In the genomic region with DNA sequence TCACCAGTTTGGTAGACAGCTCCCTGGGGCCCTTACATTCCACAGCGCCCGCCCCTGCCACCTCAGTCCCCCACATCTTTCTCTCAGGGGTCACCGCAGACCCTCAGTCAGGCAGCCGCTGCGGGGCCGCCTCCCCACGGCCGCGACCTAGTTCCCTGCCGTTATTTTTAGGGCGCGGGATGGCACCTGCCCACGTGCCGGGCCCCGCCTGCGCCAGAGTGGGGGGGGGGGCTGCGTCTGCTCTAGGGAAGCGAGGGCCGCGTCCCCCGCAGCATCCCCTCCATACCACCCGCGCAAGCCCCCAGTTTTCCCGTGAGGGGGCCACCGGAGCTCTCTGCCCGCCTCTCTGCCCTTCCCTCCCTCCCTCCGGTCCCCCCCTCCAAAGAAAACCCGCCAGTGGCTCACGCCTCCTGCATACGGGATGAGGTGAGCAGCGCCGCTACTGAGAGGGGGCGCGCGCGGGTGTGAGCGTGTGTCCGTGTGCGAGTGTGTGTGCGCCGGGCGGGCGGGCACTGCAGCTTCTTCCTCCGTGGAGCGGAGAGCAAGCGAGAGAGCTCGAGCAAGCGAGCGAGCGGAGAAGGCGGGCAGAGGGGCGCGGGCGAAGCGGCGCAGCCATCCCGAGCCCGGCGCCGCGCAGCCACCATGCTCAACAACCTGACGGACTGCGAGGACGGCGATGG, we compare ENCODE assay signal across 8 mouse cellular contexts. TPM values are rescaled to one million over a fixed set of nuclear protein-coding genes. Genes with fewer than 3 reads are reported as not detected.
DNase-seq lines count a peak whose midpoint lies in the region; ATAC-seq lines count a peak whose summit lies in the region.

No protein-coding gene starts in this region.

- no peak for ATAC-seq in liver, embryonic 11.5 days (replicated peaks; ENCODE audit: low FRiP score)
- peak; percentile 11; the same call in 1 of the 2 replicates for ATAC-seq in midbrain, embryonic 12.5 days (ENCODE audit: low FRiP score, low read depth)

- H3K36me3 ChIP-seq in liver, embryonic 11.5 days (ENCODE audit: control insufficient read depth, insufficient read depth, low read length) = no peaks in the 10 kb centered on the region
- H3K36me3 ChIP-seq in forebrain, embryonic 10.5 days (replicated peaks) = no peaks in the 10 kb centered on the region
- no peaks in the 10 kb centered on the region for H3K36me3 ChIP-seq in midbrain, embryonic 12.5 days

- H3K4me2 ChIP-seq in liver, embryonic 11.5 days = peak overlapping the region; percentile 52
- peak overlapping the region; percentile 67 for H3K4me2 ChIP-seq in midbrain, embryonic 12.5 days (replicated peaks)

- H3K4me3 ChIP-seq in liver, embryonic 11.5 days (ENCODE audit: low read depth, low read length) = peak overlapping the region; percentile 31; the same call in 1 of the 2 replicates
- peak overlapping the region; percentile 52 for H3K4me3 ChIP-seq in forebrain, embryonic 10.5 days
- H3K4me3 ChIP-seq in midbrain, embryonic 12.5 days = peak overlapping the region; percentile 49

- H3K9ac ChIP-seq in liver, embryonic 11.5 days (ENCODE audit: low read depth, low read length) = no peak overlapping the region
- H3K9ac ChIP-seq in midbrain, embryonic 12.5 days (replicated peaks) = peak overlapping the region; percentile 57

- peaks cover 78% of the 10 kb centered on the region for H3K27me3 ChIP-seq in liver, embryonic 11.5 days (replicated peaks; ENCODE audit: control insufficient read depth, insufficient read depth, low read length)
- H3K27me3 ChIP-seq in forebrain, embryonic 10.5 days (ENCODE audit: poor library complexity, severe bottlenecking) = peaks cover 97% of the 10 kb centered on the region
- peaks cover 84% of the 10 kb centered on the region for H3K27me3 ChIP-seq in midbrain, embryonic 12.5 days

- DNase-seq in liver, embryonic 11.5 days (ENCODE audit: low spot score) = no peak
- DNase-seq in liver = no peak
- no peak for DNase-seq in forebrain, embryonic 10.5 days (ENCODE audit: extremely low spot score, low spot score)
- DNase-seq in layer of hippocampus, postnatal 10 days (ENCODE audit: low spot score in 2 of 2) = peak; percentile 68 to 70
- no peak for DNase-seq in urinary bladder, postnatal 14 days (ENCODE audit: low spot score)
- DNase-seq in kidney, postnatal 36 days = no peak
- no peak for DNase-seq in ovary, adult 18-20 months (ENCODE audit: low spot score)

- no peak overlapping the region for H3K27ac ChIP-seq in liver, embryonic 11.5 days (ENCODE audit: low read depth, low read length)
- no peak overlapping the region; the same call in 1 of the 2 replicates for H3K27ac ChIP-seq in forebrain, embryonic 10.5 days
- peak overlapping the region; percentile 76 for H3K27ac ChIP-seq in midbrain, embryonic 12.5 days (replicated peaks)

- H3K9me3 ChIP-seq in liver, embryonic 11.5 days (ENCODE audit: control insufficient read depth, low read length) = no peaks in the 10 kb centered on the region
- no peaks in the 10 kb centered on the region for H3K9me3 ChIP-seq in forebrain, embryonic 10.5 days
- H3K9me3 ChIP-seq in midbrain, embryonic 12.5 days = no peaks in the 10 kb centered on the region

- peaks cover 7% of the 10 kb centered on the region for H3K4me1 ChIP-seq in liver, embryonic 11.5 days (replicated peaks; ENCODE audit: control insufficient read depth, insufficient read depth, low read length)
- peaks cover 64% of the 10 kb centered on the region for H3K4me1 ChIP-seq in forebrain, embryonic 10.5 days
- H3K4me1 ChIP-seq in midbrain, embryonic 12.5 days = peaks cover 65% of the 10 kb centered on the region

- WGBS in liver, embryonic 11.5 days = 4% methylated on average over 65 of the region's 65 CpGs
- WGBS in forebrain, embryonic 10.5 days = under 1% methylated on average over 65 of the region's 65 CpGs
- WGBS in midbrain, embryonic 12.5 days = under 1% methylated on average over 56 of the region's 65 CpGs

RNA-seq across cellular contexts. Expression of a gene that starts 7.3 kb away (rescaled TPM):
- polyA plus RNA-seq in liver, embryonic 11.5 days (2014; fragmentation: Nextera tagmentation; extraction: Ambion mirVana) = 0.55 and 0.70 TPM in 2 replicates
- polyA plus RNA-seq in forebrain, embryonic 10.5 days (2016; fragmentation: Nextera tagmentation; extraction: Ambion mirVana) = 0.92 and 0.93 TPM in 2 replicates
- 100 to 1,000 TPM; 252 to 272 TPM for total RNA-seq in layer of hippocampus, postnatal 10 days (2021)
- 8.1 and 9.9 TPM in 2 replicates for polyA plus RNA-seq in midbrain, embryonic 12.5 days (2016; fragmentation: Nextera tagmentation; extraction: Ambion mirVana)

RNA-seq across cellular contexts. Expression of a gene that starts 27.3 kb away (rescaled TPM):
- polyA plus RNA-seq in liver, embryonic 11.5 days (2014; fragmentation: Nextera tagmentation; extraction: Ambion mirVana) = 0.66 and 1.9 TPM in 2 replicates
- polyA plus RNA-seq in forebrain, embryonic 10.5 days (2016; fragmentation: Nextera tagmentation; extraction: Ambion mirVana) = 0.45 TPM in 1 of 2 replicates, not detected in the other
- 1 to 10 TPM; 2.8 TPM for total RNA-seq in layer of hippocampus, postnatal 10 days (2021)
- polyA plus RNA-seq in midbrain, embryonic 12.5 days (2016; fragmentation: Nextera tagmentation; extraction: Ambion mirVana) = 6.2 and 7.5 TPM in 2 replicates

RNA-seq across cellular contexts. Expression of a gene that starts 56.3 kb away (rescaled TPM):
- 15.0 TPM in 2 replicates for polyA plus RNA-seq in liver, embryonic 11.5 days (2014; fragmentation: Nextera tagmentation; extraction: Ambion mirVana)
- 16.0 and 16.6 TPM in 2 replicates for polyA plus RNA-seq in forebrain, embryonic 10.5 days (2016; fragmentation: Nextera tagmentation; extraction: Ambion mirVana)
- 10 to 100 TPM; 24.0 to 24.1 TPM for total RNA-seq in layer of hippocampus, postnatal 10 days (2021)
- 17.5 and 17.7 TPM in 2 replicates for polyA plus RNA-seq in midbrain, embryonic 12.5 days (2016; fragmentation: Nextera tagmentation; extraction: Ambion mirVana)

Comparison
In these comparisons a context has a peak if more than half of its experiments do, and no peak if none do; other contexts are left out.
1. DNase-seq: peak in layer of hippocampus, postnatal 10 days (2 of 2); none in liver, embryonic 11.5 days (single experiment), liver (single experiment), forebrain, embryonic 10.5 days (single experiment), urinary bladder, postnatal 14 days (single experiment), kidney, postnatal 36 days (0 of 2) and ovary, adult 18-20 months (single experiment).
2. Peak in every context shown above with its lines, with median percentiles within 50 percentile points of each other: H3K4me3 ChIP-seq.